Mouse (Mus musculus) liver, embryonic 14.5 days (tissue): ENCODE data around the gene Tex33. TPM values are rescaled to one million over a fixed set of nuclear protein-coding genes. Genes with fewer than 3 reads are reported as not detected.

Source experiments
- ATAC-seq: fragments of 200-750 bp; cut with Nextera tagmentation; 2 replicates; pipeline ENCODE4 v1.8.0; 2017; ENCODE audit warnings: moderate number of reproducible peaks, mild to moderate bottlenecking, moderate library complexity; ENCODE audit not compliant: insufficient read depth
- DNase-seq, 3 experiments: peaks; one replicate each; pipeline ENCODE4 v3.0.0-alpha.2; 2012 to 2013; ENCODE audit warnings: low read depth in 3 of 3, low spot score in 3 of 3
- H3K27ac ChIP-seq: fragments of 300-500 bp; sonication (generic); 2 replicates; pipeline ENCODE4 v1.5.1; 2014; ENCODE audit warnings: moderate library complexity, mild to moderate bottlenecking, control low read depth, inconsistent platforms
- H3K27me3 ChIP-seq: fragments of 300-500 bp; sonication (generic); 2 replicates; pipeline ENCODE4 v1.6.1; 2014; ENCODE audit warnings: mild to moderate bottlenecking, low read length, moderate library complexity; ENCODE audit not compliant: control insufficient read depth, insufficient read depth
- H3K36me3 ChIP-seq: fragments of 300-500 bp; sonication (generic); replicated peaks from 2 replicates; pipeline ENCODE4 v1.6.1; 2014; ENCODE audit warnings: low read depth; ENCODE audit not compliant: control insufficient read depth, insufficient read depth
- H3K4me1 ChIP-seq, 2 experiments: fragments of 200-500 bp in 1 of 2; fragments of 300-500 bp in 1 of 2; sonication (generic) in 1 of 2; replicated peaks; 2 replicates each; pipeline ENCODE4 v1.6.1; 2012 to 2014; ENCODE audit warnings: antibody characterized with exemption in 1 of 2, inconsistent platforms in 1 of 2, low read length in 1 of 2; ENCODE audit not compliant: control insufficient read depth in 2 of 2, insufficient read depth in 2 of 2
- H3K4me2 ChIP-seq: fragments of 300-500 bp; sonication (generic); 2 replicates; pipeline ENCODE4 v1.6.1; 2014; ENCODE audit warnings: low read depth, mild to moderate bottlenecking, control low read depth, moderate library complexity
- H3K4me3 ChIP-seq, 2 experiments: fragments of 200-500 bp in 1 of 2; fragments of 300-500 bp in 1 of 2; sonication (generic) in 1 of 2; 2 replicates each; pipeline ENCODE4 v1.5.1; 2012 to 2014; ENCODE audit warnings: low read depth in 2 of 2, low read length in 2 of 2, mild to moderate bottlenecking in 2 of 2, control low read depth in 1 of 2, inconsistent platforms in 1 of 2, moderate library complexity in 1 of 2; ENCODE audit not compliant: insufficient read depth in 1 of 2
- H3K9ac ChIP-seq: fragments of 300-500 bp; sonication (generic); replicated peaks from 2 replicates; pipeline ENCODE4 v1.6.1; 2014; ENCODE audit warnings: mild to moderate bottlenecking, control low read depth, moderate library complexity
- H3K9me3 ChIP-seq: fragments of 300-500 bp; sonication (generic); 2 replicates; pipeline ENCODE4 v1.6.1; 2016; ENCODE audit warnings: low read length, mixed read lengths; ENCODE audit not compliant: control insufficient read depth
- CTCF ChIP-seq: IDR thresholded peaks from 2 replicates; pipeline ENCODE4 v1.5.1; 2016; ENCODE audit warnings: antibody characterized with exemption, low read depth, control low read depth
- EP300 ChIP-seq: IDR thresholded peaks from 2 replicates; pipeline ENCODE4 v1.6.1; 2016; ENCODE audit warnings: antibody characterized with exemption, low read depth
- WGBS: fragments of 180-500 bp; shearing (Covaris S2); extraction: QIAGEN DNeasy Blood & Tissue Kit; methylation state at CpG from one replicate; pipeline ENCODE4 v1.1.7; 2014; ENCODE audit not compliant: insufficient replicate concordance; 5-methylcytosine and 5-hydroxymethylcytosine counted together
- polyA plus RNA-seq, 2 experiments: library from polyadenylated mRNA; depleted of rRNA in 1 of 2; stranded (reverse) in 1 of 2; unstranded in 1 of 2; fragments of >200 nt; fragmentation: Nextera tagmentation in 1 of 2; extraction: Ambion mirVana in 1 of 2; gene quantifications; 2 replicates each; pipeline versions ENCODE4 v1.2.1 to v1.2.3; 2012 to 2014

Tex33 gene
- polyA plus RNA-seq, 2 experiments, result 0.08 TPM; not detected in 1

DNA sequence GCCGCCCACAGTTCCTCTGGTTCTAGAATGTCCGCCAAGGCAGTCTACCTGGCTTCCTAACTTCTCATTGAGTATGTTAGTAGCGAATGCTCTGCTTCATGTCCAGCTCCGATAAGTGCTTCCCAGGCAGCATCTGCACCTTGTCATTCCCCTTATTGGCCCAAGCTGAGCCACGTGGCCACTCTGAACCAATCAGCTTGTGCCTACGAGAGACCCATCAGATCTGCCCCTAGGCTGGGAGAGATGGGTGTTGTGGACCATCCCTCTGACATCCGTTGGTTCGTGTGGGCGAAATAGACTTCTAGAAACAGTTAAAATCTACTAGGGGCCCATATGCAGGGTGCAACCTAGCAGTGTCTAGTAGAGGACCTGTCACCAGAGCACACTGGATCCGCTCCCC, 17.9 kb downstream of the Tex33 start:
- Histone ChIP-seq H3K4me3 (no peak overlapping the region), H3K9me3 (no peaks in the 10 kb centered on the region), H3K4me2 (no peak overlapping the region), H3K4me1 (no peaks in the 10 kb centered on the region), H3K27ac (no peak overlapping the region), H3K27me3 (no peaks in the 10 kb centered on the region), H3K9ac (no peak overlapping the region), H3K36me3 (no peaks in the 10 kb centered on the region)
- TF ChIP-seq EP300 (no peak), CTCF (no peak)
- WGBS, result 66% methylated on average over 10 of the region's 10 CpGs
- ATAC-seq, result no peak
- no peak for DNase-seq

DNA sequence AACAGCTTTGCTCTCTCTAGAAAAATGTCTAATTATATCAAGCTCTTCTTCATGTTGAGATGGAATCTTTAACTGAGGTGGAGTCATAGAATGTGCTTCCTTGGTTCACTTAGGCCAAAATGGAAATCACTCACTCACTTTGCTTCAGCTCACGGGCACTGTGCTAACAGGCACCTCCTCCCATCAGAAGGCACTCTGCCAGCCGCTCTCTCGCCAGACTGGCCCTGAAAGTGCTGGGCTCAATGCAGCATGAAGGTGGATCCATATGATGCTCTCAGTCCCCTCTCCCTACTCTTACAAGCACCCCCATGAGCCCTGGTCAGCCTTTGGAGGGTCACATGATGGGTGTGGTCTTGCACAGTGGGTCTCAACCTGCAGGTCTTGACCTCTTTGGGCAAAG, 21.5 kb downstream of the Tex33 start:
- no peak for DNase-seq
- Histone ChIP-seq H3K9me3 (no peaks in the 10 kb centered on the region), H3K27me3 (no peaks in the 10 kb centered on the region), H3K4me2 (no peak overlapping the region), H3K4me1 (peaks cover 0 to 6% of the 10 kb centered on the region in 2 experiments; a peak in 2 of 4 replicates), H3K27ac (no peak overlapping the region), H3K36me3 (no peaks in the 10 kb centered on the region), H3K9ac (no peak overlapping the region), H3K4me3 (no peak overlapping the region)
- 58% methylated on average over 3 of the region's 3 CpGs for WGBS
- ATAC-seq, result no peak
- TF ChIP-seq EP300 (no peak), CTCF (no peak)

DNA sequence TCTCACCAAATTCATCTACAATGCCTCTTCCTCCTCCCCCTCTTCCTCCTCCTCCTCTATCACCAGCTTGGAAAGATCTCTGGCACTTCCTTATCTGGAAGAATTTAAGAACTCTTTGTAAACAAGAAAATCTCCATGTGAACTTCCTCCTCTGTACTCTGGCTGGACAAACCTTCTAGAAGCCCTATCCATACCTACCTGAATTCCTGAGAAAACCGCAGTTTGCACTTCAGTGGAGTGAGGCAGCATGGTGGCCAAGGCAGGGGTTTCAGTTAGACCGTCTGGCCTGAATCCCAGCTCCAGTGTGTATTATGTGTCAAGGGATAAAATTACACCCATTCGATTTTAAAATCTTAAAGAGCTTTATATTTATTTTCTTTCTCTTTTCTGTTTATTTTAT, 22.9 kb downstream of the Tex33 start:
- no peak overlapping the region for H3K9ac ChIP-seq
- WGBS, result 64% methylated on average over 3 of the region's 3 CpGs
- H3K4me2 ChIP-seq, result no peak overlapping the region
- no peaks in the 10 kb centered on the region for H3K36me3 ChIP-seq
- DNase-seq, result no peak
- no peak for ATAC-seq
- no peak overlapping the region for H3K27ac ChIP-seq
- H3K9me3 ChIP-seq, result no peaks in the 10 kb centered on the region
- H3K27me3 ChIP-seq, result no peaks in the 10 kb centered on the region
- no peak overlapping the region for H3K4me3 ChIP-seq
- TF ChIP-seq EP300, result no peak
- TF ChIP-seq CTCF, result no peak
- H3K4me1 ChIP-seq, result peaks cover 0 to 11% of the 10 kb centered on the region in 2 experiments; a peak in 2 of 4 replicates

DNA sequence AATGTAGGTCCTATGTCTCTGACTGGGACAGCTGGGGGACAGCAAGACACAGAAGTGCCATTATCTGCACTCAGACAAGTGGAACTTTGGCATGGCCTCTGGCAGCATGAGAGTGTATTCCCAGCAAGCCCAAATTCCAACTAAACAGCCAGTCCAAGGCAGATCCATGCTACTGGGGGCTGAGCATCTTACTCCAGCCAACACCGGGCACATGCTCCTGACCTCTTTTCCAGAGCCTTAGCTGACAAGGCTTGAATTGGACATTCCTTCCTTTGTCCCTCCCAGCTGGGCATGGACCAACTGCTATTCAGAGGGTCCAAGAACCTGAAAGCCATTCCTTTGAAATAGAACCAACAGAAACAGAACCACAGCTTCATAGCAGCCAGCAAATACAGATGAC, 26.1 kb downstream of the Tex33 start:
- Histone ChIP-seq H3K4me3 (no peak overlapping the region), H3K4me1 (peaks cover 0 to 12% of the 10 kb centered on the region in 2 experiments; a peak in 2 of 4 replicates), H3K9ac (no peak overlapping the region), H3K9me3 (no peaks in the 10 kb centered on the region), H3K27ac (no peak overlapping the region), H3K4me2 (no peak overlapping the region), H3K36me3 (no peaks in the 10 kb centered on the region), H3K27me3 (no peaks in the 10 kb centered on the region)
- WGBS, result 56% methylated on average over 1 of the region's 1 CpGs
- no peak for ATAC-seq
- TF ChIP-seq EP300, result no peak
- no peak for TF ChIP-seq CTCF
- DNase-seq, result no peak

DNA sequence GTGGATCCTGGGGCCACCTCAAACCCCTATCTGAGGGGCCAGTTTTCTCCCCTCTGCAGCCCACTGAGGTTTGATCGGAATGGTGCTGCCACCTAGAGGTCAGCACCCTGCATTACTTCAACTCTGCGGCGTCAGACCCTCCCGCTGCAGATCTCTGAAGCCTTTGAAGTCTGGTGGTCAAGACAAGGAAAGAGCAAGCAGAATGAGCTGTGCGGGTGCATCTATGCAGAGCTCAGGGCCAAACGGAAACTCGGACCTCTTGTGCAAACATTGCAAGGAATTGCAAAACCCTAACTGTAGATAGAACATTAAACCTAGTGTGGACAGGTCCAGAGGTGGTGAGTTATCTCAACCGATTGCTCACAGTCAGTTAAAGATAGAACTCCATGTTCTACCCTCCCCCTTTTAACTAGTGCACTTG, 26.8 kb downstream of the Tex33 start:
- Histone ChIP-seq H3K36me3 (no peaks in the 10 kb centered on the region), H3K4me2 (no peak overlapping the region), H3K4me3 (no peak overlapping the region), H3K9me3 (no peaks in the 10 kb centered on the region), H3K4me1 (peaks cover 0 to 12% of the 10 kb centered on the region in 2 experiments; a peak in 2 of 4 replicates), H3K27me3 (no peaks in the 10 kb centered on the region), H3K9ac (no peak overlapping the region), H3K27ac (no peak overlapping the region)
- ATAC-seq (peak; percentile 81), DNase-seq (peak; percentile 38 to 40 (median 39))
- TF ChIP-seq EP300 (no peak), CTCF (peak; percentile 93)
- 2% methylated on average over 8 of the region's 8 CpGs for WGBS
